Mouse (Mus musculus) skeletal muscle tissue, postnatal 0 days (tissue): ENCODE measurements around the gene Lhx9. TPM values are rescaled to one million over a fixed set of nuclear protein-coding genes. Genes with fewer than 3 reads are reported as not detected.

Experiments
- polyA plus RNA-seq: library from polyadenylated mRNA; unstranded; fragments of >200 nt; fragmentation: Nextera tagmentation; extraction: Ambion mirVana; gene quantifications from 2 replicates; pipeline ENCODE4 v1.2.1, GENCODE M21; 2015

The Lhx9 gene
- not detected in 2 replicates for polyA plus RNA-seq

GRCm38 (mm10) chr1:138848511-138849109 is at the start of gene Lhx9:
Gene Lhx9 (minus strand): TSS chr1:138848577.

GRCm38 (mm10) chr1:138856101-138856950 is 7.9 kb upstream of the Lhx9 start, which contains the start of gene 2310009B15Rik:
Gene 2310009B15Rik (minus strand): TSS chr1:138856852.

Other genes with a start within 250 kb of the Lhx9 start
- gene Nek7, start 228.4 kb downstream of the Lhx9 start, polyA plus RNA-seq = 50.9 and 57.2 TPM in 2 replicates
- gene 2310009B15Rik, start 8.3 kb upstream of the Lhx9 start, polyA plus RNA-seq = 39.0 and 45.4 TPM in 2 replicates
- gene Dennd1b, start 114.9 kb upstream of the Lhx9 start, polyA plus RNA-seq = 8.5 and 8.6 TPM in 2 replicates